Mouse (Mus musculus) embryonic facial prominence, embryonic 11.5 days (tissue): ENCODE measurements around the gene Mrc1. TPM values are rescaled to one million over a fixed set of nuclear protein-coding genes. Genes with fewer than 3 reads are reported as not detected.

ENCODE experiments used
- ATAC-seq: fragments of 200-750 bp; cut with Nextera tagmentation; replicated peaks from 2 replicates; pipeline ENCODE4 v1.8.0; 2017; ENCODE audit warnings: low read depth; ENCODE audit not compliant: insufficient number of reproducible peaks, low FRiP score, low TSS enrichment
- DNase-seq: peaks from one replicate; pipeline ENCODE4 v3.0.0-alpha.2; 2015; ENCODE audit warnings: low spot score
- H3K27ac ChIP-seq: fragments of 300-500 bp; sonication (generic); replicated peaks from 2 replicates; pipeline ENCODE4 v1.5.1; 2014; ENCODE audit warnings: mild to moderate bottlenecking, low read depth, low read length, control low read depth
- H3K27me3 ChIP-seq: fragments of 300-500 bp; sonication (generic); 2 replicates; pipeline ENCODE4 v1.6.1; 2014; ENCODE audit warnings: mild to moderate bottlenecking, low read length, moderate library complexity, mixed read lengths; ENCODE audit not compliant: control insufficient read depth, insufficient read depth
- H3K36me3 ChIP-seq: fragments of 300-500 bp; sonication (generic); replicated peaks from 2 replicates; pipeline ENCODE4 v1.6.1; 2014; ENCODE audit warnings: low read depth, mild to moderate bottlenecking, low read length, moderate library complexity, mixed read lengths; ENCODE audit not compliant: control insufficient read depth, insufficient read depth
- H3K4me1 ChIP-seq: fragments of 300-500 bp; sonication (generic); 2 replicates; pipeline ENCODE4 v1.6.1; 2014; ENCODE audit warnings: low read length, mixed read lengths; ENCODE audit not compliant: control insufficient read depth, insufficient read depth
- H3K4me2 ChIP-seq: fragments of 300-500 bp; sonication (generic); 2 replicates; pipeline ENCODE4 v1.6.1; 2014; ENCODE audit warnings: low read depth, mild to moderate bottlenecking, control low read depth, low read length, moderate library complexity
- H3K4me3 ChIP-seq: fragments of 300-500 bp; sonication (generic); 2 replicates; pipeline ENCODE4 v1.5.1; 2014; ENCODE audit warnings: low read depth, low read length, control low read depth
- H3K9ac ChIP-seq: fragments of 300-500 bp; sonication (generic); replicated peaks from 2 replicates; pipeline ENCODE4 v1.6.1; 2014; ENCODE audit warnings: mild to moderate bottlenecking, control low read depth, low read length
- H3K9me3 ChIP-seq: fragments of 300-500 bp; sonication (generic); replicated peaks from 2 replicates; pipeline ENCODE4 v1.6.1; 2016; ENCODE audit warnings: mild to moderate bottlenecking, low read length, inconsistent platforms, mixed read lengths; ENCODE audit not compliant: control insufficient read depth
- WGBS: fragments of 180-500 bp; shearing (Covaris S2); extraction: QIAGEN DNeasy Blood & Tissue Kit; methylation state at CpG from one replicate; pipeline ENCODE4 v1.1.7; 2014; 5-methylcytosine and 5-hydroxymethylcytosine counted together
- polyA plus RNA-seq: library from polyadenylated mRNA; unstranded; fragments of >200 nt; fragmentation: Nextera tagmentation; extraction: Ambion mirVana; gene quantifications from 2 replicates; pipeline ENCODE4 v1.2.1, GENCODE M21; 2014

Gene Mrc1
- polyA plus RNA-seq, 1 experiment from 2014 or later: 3.9 TPM

GRCm38 (mm10) chr2:14244157-14244556 lies 15.0 kb downstream of the Mrc1 start:
- Histone ChIP-seq H3K36me3 (no peaks in the 10 kb centered on the region), H3K9ac (no peak overlapping the region), H3K4me2 (no peak overlapping the region), H3K27ac (no peak overlapping the region), H3K9me3 (no peaks in the 10 kb centered on the region), H3K4me3 (no peak overlapping the region), H3K4me1 (no peaks in the 10 kb centered on the region), H3K27me3 (no peaks in the 10 kb centered on the region)
- DNase-seq (no peak), ATAC-seq (no peak)
- WGBS: 94% methylated on average over 5 of the region's 5 CpGs

GRCm38 (mm10) chr2:14244668-14245067 lies 15.5 kb downstream of the Mrc1 start:
- H3K36me3 ChIP-seq: no peaks in the 10 kb centered on the region
- H3K27ac ChIP-seq: no peak overlapping the region
- WGBS: 73% methylated on average over 2 of the region's 2 CpGs
- no peak for DNase-seq
- H3K4me1 ChIP-seq: no peaks in the 10 kb centered on the region
- no peaks in the 10 kb centered on the region for H3K9me3 ChIP-seq
- no peak overlapping the region for H3K9ac ChIP-seq
- no peak overlapping the region for H3K4me2 ChIP-seq
- no peaks in the 10 kb centered on the region for H3K27me3 ChIP-seq
- ATAC-seq: no peak
- no peak overlapping the region for H3K4me3 ChIP-seq

GRCm38 (mm10) chr2:14249839-14250564 lies 20.8 kb downstream of the Mrc1 start:
- 76% methylated on average over 3 of the region's 3 CpGs for WGBS
- no peak overlapping the region for H3K4me2 ChIP-seq
- no peak overlapping the region for H3K9ac ChIP-seq
- H3K27me3 ChIP-seq: no peaks in the 10 kb centered on the region
- ATAC-seq: no peak
- no peaks in the 10 kb centered on the region for H3K4me1 ChIP-seq
- no peak for DNase-seq
- no peaks in the 10 kb centered on the region for H3K36me3 ChIP-seq
- no peaks in the 10 kb centered on the region for H3K9me3 ChIP-seq
- H3K27ac ChIP-seq: no peak overlapping the region
- no peak overlapping the region for H3K4me3 ChIP-seq

GRCm38 (mm10) chr2:14251938-14252337 lies 22.7 kb downstream of the Mrc1 start:
- Histone ChIP-seq H3K27ac (no peak overlapping the region), H3K4me3 (no peak overlapping the region), H3K4me1 (no peaks in the 10 kb centered on the region), H3K9ac (no peak overlapping the region), H3K27me3 (no peaks in the 10 kb centered on the region), H3K4me2 (no peak overlapping the region), H3K36me3 (no peaks in the 10 kb centered on the region), H3K9me3 (no peaks in the 10 kb centered on the region)
- DNase-seq (no peak), ATAC-seq (no peak)
- WGBS: 81% methylated on average over 3 of the region's 3 CpGs

GRCm38 (mm10) chr2:14258345-14258850 lies 29.2 kb downstream of the Mrc1 start:
- Histone ChIP-seq H3K36me3 (no peaks in the 10 kb centered on the region), H3K27ac (no peak overlapping the region), H3K27me3 (no peaks in the 10 kb centered on the region), H3K9me3 (no peaks in the 10 kb centered on the region), H3K4me1 (no peaks in the 10 kb centered on the region), H3K4me3 (no peak overlapping the region), H3K9ac (no peak overlapping the region), H3K4me2 (no peak overlapping the region)
- no peak for ATAC-seq
- DNase-seq: no peak

GRCm38 (mm10) chr2:14262090-14262489 lies 32.9 kb downstream of the Mrc1 start:
- WGBS: 90% methylated on average over 1 of the region's 1 CpGs

GRCm38 (mm10) chr2:14269160-14269559 lies 40.0 kb downstream of the Mrc1 start:
- no peak for ATAC-seq

More at GRCm38 (mm10) chr2:14262090-14262489, 32.9 kb downstream of the Mrc1 start:
- H3K4me2 ChIP-seq: no peak overlapping the region
- H3K9me3 ChIP-seq: no peaks in the 10 kb centered on the region
- no peak overlapping the region for H3K9ac ChIP-seq
- no peaks in the 10 kb centered on the region for H3K4me1 ChIP-seq
- ATAC-seq: no peak
- no peaks in the 10 kb centered on the region for H3K27me3 ChIP-seq
- DNase-seq: no peak
- H3K4me3 ChIP-seq: no peak overlapping the region
- H3K27ac ChIP-seq: no peak overlapping the region
- H3K36me3 ChIP-seq: no peaks in the 10 kb centered on the region

GRCm38 (mm10) chr2:14272088-14272487 lies 42.9 kb downstream of the Mrc1 start:
- WGBS: 88% methylated on average over 1 of the region's 1 CpGs

More at GRCm38 (mm10) chr2:14269160-14269559, 40.0 kb downstream of the Mrc1 start:
- no peaks in the 10 kb centered on the region for H3K36me3 ChIP-seq
- no peak overlapping the region for H3K27ac ChIP-seq
- no peak overlapping the region for H3K4me2 ChIP-seq
- no peak overlapping the region for H3K9ac ChIP-seq
- H3K9me3 ChIP-seq: no peaks in the 10 kb centered on the region
- no peak overlapping the region for H3K4me3 ChIP-seq
- H3K4me1 ChIP-seq: no peaks in the 10 kb centered on the region
- 71% methylated on average over 1 of the region's 1 CpGs for WGBS
- no peaks in the 10 kb centered on the region for H3K27me3 ChIP-seq
- DNase-seq: no peak

More at GRCm38 (mm10) chr2:14272088-14272487, 42.9 kb downstream of the Mrc1 start:
- Histone ChIP-seq H3K4me3 (no peak overlapping the region), H3K4me1 (no peaks in the 10 kb centered on the region), H3K4me2 (no peak overlapping the region), H3K27ac (no peak overlapping the region), H3K36me3 (no peaks in the 10 kb centered on the region), H3K9me3 (no peaks in the 10 kb centered on the region), H3K27me3 (no peaks in the 10 kb centered on the region), H3K9ac (no peak overlapping the region)
- ATAC-seq (no peak), DNase-seq (no peak)
